Mouse (Mus musculus) cerebellum, adult 2 months (tissue): ENCODE measurements around the gene Syvn1. TPM values are rescaled to one million over a fixed set of nuclear protein-coding genes. Genes with fewer than 3 reads are reported as not detected.

ENCODE experiments used
- DNase-seq, 2 experiments: peaks; one replicate each; pipeline ENCODE4 v3.0.0; 2021
- H3K27ac ChIP-seq: fragments of 200-500 bp; 2 replicates; pipeline ENCODE4 v1.5.1; 2012; ENCODE audit warnings: low read length, control low read depth, inconsistent platforms; ENCODE audit not compliant: insufficient read depth
- H3K27me3 ChIP-seq: fragments of 200-500 bp; 2 replicates; pipeline ENCODE4 v1.6.1; 2012; ENCODE audit warnings: inconsistent platforms, mild to moderate bottlenecking, low read length, moderate library complexity; ENCODE audit not compliant: control insufficient read depth, insufficient read depth
- H3K4me1 ChIP-seq: fragments of 200-500 bp; 2 replicates; pipeline ENCODE4 v1.6.1; 2011; ENCODE audit warnings: low read length; ENCODE audit not compliant: control insufficient read depth, insufficient read depth
- H3K4me3 ChIP-seq: fragments of 200-500 bp; replicated peaks from 2 replicates; pipeline ENCODE3; 2011; ENCODE audit warnings: mild to moderate bottlenecking, low read depth, low read length, control low read depth; ENCODE audit not compliant: insufficient read depth
- CTCF ChIP-seq: fragments of 200-500 bp; IDR thresholded peaks from 2 replicates; pipeline ENCODE4 v1.5.1; 2011; ENCODE audit warnings: low read depth, mild to moderate bottlenecking, control low read depth, low read length, moderate library complexity, borderline replicate concordance; ENCODE audit not compliant: insufficient read depth
- POLR2A ChIP-seq: fragments of 200-500 bp; IDR thresholded peaks from 2 replicates; pipeline ENCODE4 v1.6.1; 2011; ENCODE audit warnings: low read length, control low read depth, borderline replicate concordance; ENCODE audit not compliant: insufficient read depth
- WGBS: fragments of 180-500 bp; shearing (Covaris S2); methylation state at CpG from one replicate; pipeline ENCODE4 v1.1.7; 2018; 5-methylcytosine and 5-hydroxymethylcytosine counted together
- polyA plus RNA-seq: library from polyadenylated mRNA; depleted of rRNA; stranded (reverse); fragments of >200 nt; gene quantifications from 2 replicates; pipeline ENCODE4 v1.2.3, GENCODE M21; 2012

The Syvn1 gene
- polyA plus RNA-seq, 1 experiment, result 34.8 TPM

DNA sequence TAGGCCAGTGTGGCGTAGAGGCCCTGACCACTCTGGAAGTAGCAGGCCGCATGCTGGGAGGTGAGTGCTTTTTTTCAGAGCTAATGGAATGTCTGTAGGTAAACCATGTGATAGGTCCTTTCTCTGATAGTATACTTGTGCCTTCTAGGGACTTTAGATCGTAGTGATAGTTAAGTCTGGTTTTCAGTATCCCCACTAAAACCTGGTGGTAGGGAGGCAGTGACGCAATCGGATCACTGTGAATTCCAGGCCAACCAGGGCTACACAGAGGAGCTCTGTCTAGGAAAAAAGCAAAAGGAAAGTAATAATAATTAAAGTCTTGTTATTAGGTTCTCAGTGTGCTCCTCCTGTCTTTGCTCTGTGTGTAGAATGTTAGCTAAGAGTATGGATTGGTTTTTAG is 12.1 kb downstream of the Syvn1 start:
- Histone ChIP-seq H3K4me1 (peaks cover 19% of the 10 kb centered on the region), H3K27ac (no peak overlapping the region), H3K4me3 (peak overlapping the region; percentile 58), H3K27me3 (no peaks in the 10 kb centered on the region)
- no peak for TF ChIP-seq POLR2A
- no peak for TF ChIP-seq CTCF
- WGBS, result 22% methylated on average over 5 of the region's 5 CpGs
- DNase-seq, result no peak

DNA sequence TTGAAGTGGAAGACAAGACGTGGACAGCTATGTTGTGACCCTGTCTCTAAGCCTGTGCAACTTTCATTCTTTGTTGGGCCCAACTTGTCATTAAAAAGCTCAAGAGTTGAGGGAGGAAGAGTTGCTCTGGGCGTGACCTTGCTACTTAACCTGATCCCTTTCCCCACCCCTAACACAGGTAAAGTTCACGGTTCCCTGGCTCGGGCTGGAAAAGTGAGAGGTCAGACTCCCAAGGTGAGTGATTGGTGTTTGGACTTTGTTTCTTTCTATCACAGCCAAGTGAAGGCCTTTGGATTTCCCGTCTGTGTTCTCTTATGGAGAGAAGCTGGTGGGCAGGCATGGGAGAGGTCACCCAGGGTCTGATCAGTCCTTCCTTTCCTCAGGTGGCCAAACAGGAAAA is 12.6 kb downstream of the Syvn1 start:
- TF ChIP-seq POLR2A, result no peak
- TF ChIP-seq CTCF, result no peak
- Histone ChIP-seq H3K4me1 (peaks cover 19% of the 10 kb centered on the region), H3K4me3 (peak overlapping the region; percentile 58), H3K27me3 (no peaks in the 10 kb centered on the region), H3K27ac (no peak overlapping the region)
- 82% methylated on average over 5 of the region's 5 CpGs for WGBS
- DNase-seq, result peak; percentile 6 to 9

DNA sequence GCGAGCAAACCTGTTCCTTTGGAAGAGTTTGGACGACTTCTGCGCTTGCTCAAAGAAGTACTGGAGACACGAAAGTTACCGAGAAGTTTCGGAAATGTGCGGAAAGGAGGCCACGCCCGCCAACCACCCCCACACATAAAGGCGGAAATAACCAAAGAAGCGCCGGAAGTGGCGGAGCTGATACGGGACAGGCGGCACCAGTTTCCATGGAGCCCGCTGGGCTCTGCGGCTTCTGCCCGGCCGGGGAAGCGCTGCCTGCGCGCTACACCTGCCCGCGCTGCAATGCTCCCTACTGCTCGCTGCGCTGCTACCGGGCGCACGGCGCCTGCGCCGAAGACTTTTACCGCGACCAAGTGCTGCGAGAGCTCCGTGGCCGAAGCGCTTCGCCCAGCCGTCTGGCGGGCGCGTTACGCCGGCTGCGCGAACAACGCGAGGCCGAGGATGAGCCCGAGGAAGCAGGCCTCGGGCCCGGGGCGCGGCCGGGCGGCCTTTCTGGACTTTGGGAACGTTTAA is 14.7 kb downstream of the Syvn1 start, which contains the start of gene Znhit2:
Znhit2 (plus strand) TSS at position 172 of the 513 bp plus-strand sequence.
- no peaks in the 10 kb centered on the region for H3K27me3 ChIP-seq
- peak; percentile 88 to 91 for DNase-seq
- no peak for TF ChIP-seq CTCF
- TF ChIP-seq POLR2A, result peak; percentile 63
- peak within 1 kb of the TSS; percentile 67 for H3K27ac ChIP-seq
- peak within 1 kb of the TSS; percentile 75 for H3K4me3 ChIP-seq
- under 1% methylated on average over 58 of the region's 58 CpGs for WGBS
- peaks cover 19% of the 10 kb centered on the region for H3K4me1 ChIP-seq

DNA sequence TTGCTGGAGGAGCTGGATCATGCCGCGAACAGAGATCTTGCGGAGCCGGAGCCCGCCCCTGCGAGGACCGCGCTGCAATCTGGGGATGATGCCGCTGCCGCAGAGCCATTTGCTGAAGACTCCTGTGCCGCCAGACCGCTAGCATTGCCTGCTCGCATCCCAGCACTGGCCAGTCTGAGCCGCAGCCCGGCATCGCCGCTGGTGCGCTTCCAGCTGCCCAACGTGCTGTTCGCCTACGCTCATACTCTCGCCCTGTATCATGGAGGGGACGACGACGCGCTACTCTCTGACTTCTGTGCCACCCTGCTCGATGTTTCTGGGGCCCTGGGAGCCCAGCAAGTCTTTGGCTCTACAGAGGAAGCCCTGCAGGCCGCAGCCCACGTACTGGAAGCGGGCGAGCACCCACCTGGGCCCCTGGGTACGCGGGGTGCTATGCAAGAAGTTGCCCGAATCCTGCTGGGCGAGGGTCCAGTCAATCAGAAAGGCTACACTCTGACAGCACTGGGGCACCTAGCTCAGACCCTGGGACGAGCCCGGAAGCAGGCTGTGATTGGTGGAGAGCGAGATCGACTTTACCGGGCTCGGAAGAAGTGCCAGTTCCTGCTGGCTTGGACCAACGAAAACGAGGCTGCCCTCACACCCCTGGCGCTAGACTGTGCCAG is 15.4 kb downstream of the Syvn1 start:
- TF ChIP-seq POLR2A (no peak), CTCF (no peak)
- Histone ChIP-seq H3K4me1 (peaks cover 25% of the 10 kb centered on the region), H3K4me3 (peak overlapping the region; percentile 75), H3K27ac (peak overlapping the region; percentile 67), H3K27me3 (no peaks in the 10 kb centered on the region)
- peak; percentile 38 to 45 for DNase-seq
- under 1% methylated on average over 44 of the region's 44 CpGs for WGBS

DNA sequence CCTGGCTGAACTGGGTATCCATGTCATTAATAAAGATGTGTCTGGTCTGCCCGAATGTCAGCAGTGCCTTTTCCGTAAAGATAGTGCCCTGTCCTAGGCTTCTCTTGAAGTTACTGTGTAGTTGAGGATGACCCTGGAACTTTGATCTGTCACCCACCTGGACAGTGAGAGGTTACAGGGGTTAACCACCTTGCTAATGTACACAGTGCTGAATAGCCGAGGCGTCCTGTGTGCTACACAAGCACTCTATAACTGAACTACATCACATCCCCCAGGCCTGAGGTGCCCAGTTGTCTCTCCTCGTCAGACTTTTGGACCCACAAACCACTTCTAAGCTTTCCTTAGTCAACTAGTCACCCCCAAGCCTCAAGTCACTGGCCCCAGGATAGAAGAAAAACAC is 16.0 kb downstream of the Syvn1 start:
- Histone ChIP-seq H3K27me3 (no peaks in the 10 kb centered on the region), H3K4me3 (peak overlapping the region; percentile 75), H3K27ac (0 out of 2 replicates have a peak overlapping the region, but pooled peaks have one; percentile 67), H3K4me1 (peaks cover 25% of the 10 kb centered on the region)
- 39% methylated on average over 5 of the region's 5 CpGs for WGBS
- no peak for DNase-seq
- TF ChIP-seq POLR2A, result no peak
- TF ChIP-seq CTCF, result no peak

DNA sequence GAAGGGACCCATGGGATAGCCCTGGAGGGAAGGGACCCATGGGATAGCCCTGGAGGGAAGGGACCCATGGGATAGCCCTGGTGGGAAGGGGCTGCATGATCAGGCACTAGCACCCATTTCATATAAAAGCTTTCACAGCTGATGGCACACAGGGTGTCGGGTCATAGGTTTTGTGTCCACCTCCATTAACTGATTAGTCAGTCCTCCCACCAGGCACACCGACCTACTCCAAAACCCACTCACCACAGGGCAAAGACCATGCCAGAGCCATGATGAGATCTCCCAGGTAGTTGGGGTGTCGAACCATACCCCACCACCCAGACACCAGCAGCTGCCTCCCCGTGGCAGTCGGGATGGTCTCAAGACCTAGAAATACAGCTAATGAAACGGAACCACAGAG is 16.7 kb downstream of the Syvn1 start:
- Histone ChIP-seq H3K27ac (no peak overlapping the region), H3K4me3 (no peak overlapping the region), H3K4me1 (peaks cover 27% of the 10 kb centered on the region), H3K27me3 (no peaks in the 10 kb centered on the region)
- TF ChIP-seq POLR2A, result no peak
- TF ChIP-seq CTCF, result no peak
- WGBS, result 89% methylated on average over 6 of the region's 6 CpGs
- DNase-seq, result no peak

DNA sequence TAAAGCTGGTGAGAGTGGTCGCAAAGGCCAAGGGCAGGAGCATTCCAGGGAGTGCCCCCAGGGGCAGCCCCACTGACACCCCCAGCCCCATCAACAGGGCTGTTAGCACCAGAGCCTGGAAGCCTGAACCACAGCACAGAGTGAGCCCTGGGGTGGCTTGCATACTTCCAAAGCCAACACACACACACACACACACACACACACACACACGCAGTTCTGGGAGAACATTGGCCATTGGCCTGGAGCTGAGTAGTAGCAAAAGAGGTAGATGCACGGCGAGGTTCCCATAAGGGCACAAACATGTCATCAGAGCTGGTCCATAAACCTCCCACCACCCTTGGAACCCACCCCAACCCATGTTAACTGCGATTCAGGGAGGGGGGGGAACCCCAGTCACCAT is 20.2 kb downstream of the Syvn1 start:
- H3K4me1 ChIP-seq, result peaks cover 22% of the 10 kb centered on the region
- TF ChIP-seq POLR2A, result no peak
- WGBS, result 18% methylated on average over 5 of the region's 5 CpGs
- no peak for DNase-seq
- peak overlapping the region; percentile 43 for H3K27ac ChIP-seq
- peak overlapping the region; percentile 54 for H3K4me3 ChIP-seq
- no peaks in the 10 kb centered on the region for H3K27me3 ChIP-seq
